Mouse (Mus musculus) heart, embryonic 13.5 days (tissue): Measurements from ENCODE around the gene Itih4. TPM values are rescaled to one million over a fixed set of nuclear protein-coding genes. Genes with fewer than 3 reads are reported as not detected.

ENCODE experiments used
- ATAC-seq: fragments of 200-750 bp; cut with Nextera tagmentation; 2 replicates; pipeline ENCODE4 v1.8.0; 2017; ENCODE audit warnings: moderate TSS enrichment; ENCODE audit not compliant: insufficient number of reproducible peaks, low FRiP score, low TSS enrichment; ENCODE audit errors: extremely low read depth
- H3K27ac ChIP-seq: fragments of 300-500 bp; sonication (generic); replicated peaks from 2 replicates; pipeline ENCODE4 v1.5.1; 2015; ENCODE audit warnings: moderate library complexity, mild to moderate bottlenecking, inconsistent platforms
- H3K27me3 ChIP-seq: fragments of 300-500 bp; sonication (generic); replicated peaks from 2 replicates; pipeline ENCODE4 v1.6.1; 2015; ENCODE audit warnings: mild to moderate bottlenecking, inconsistent platforms
- H3K36me3 ChIP-seq: fragments of 300-500 bp; sonication (generic); 2 replicates; pipeline ENCODE4 v1.6.1; 2015; ENCODE audit warnings: mild to moderate bottlenecking, inconsistent platforms
- H3K4me1 ChIP-seq: fragments of 300-500 bp; sonication (generic); 2 replicates; pipeline ENCODE4 v1.6.1; 2015; ENCODE audit warnings: inconsistent platforms
- H3K4me2 ChIP-seq: fragments of 300-500 bp; sonication (generic); 2 replicates; pipeline ENCODE4 v1.6.1; 2015; ENCODE audit warnings: inconsistent platforms, mild to moderate bottlenecking, moderate library complexity
- H3K4me3 ChIP-seq: fragments of 300-500 bp; sonication (generic); 2 replicates; pipeline ENCODE4 v1.5.1; 2015; ENCODE audit warnings: moderate library complexity, mild to moderate bottlenecking, inconsistent platforms
- H3K9ac ChIP-seq: fragments of 300-500 bp; sonication (generic); 2 replicates; pipeline ENCODE4 v1.6.1; 2015; ENCODE audit warnings: inconsistent platforms, mild to moderate bottlenecking, moderate library complexity
- H3K9me3 ChIP-seq: fragments of 300-500 bp; sonication (generic); 2 replicates; pipeline ENCODE4 v1.6.1; 2016; ENCODE audit warnings: inconsistent platforms
- WGBS: fragments of 180-500 bp; shearing (Covaris S2); methylation state at CpG from one replicate; pipeline ENCODE4 v1.1.7; 2015; ENCODE audit warnings: mixed read lengths; 5-methylcytosine and 5-hydroxymethylcytosine counted together
- polyA plus RNA-seq: library from polyadenylated mRNA; unstranded; fragments of >200 nt; fragmentation: Nextera tagmentation; extraction: Ambion mirVana; gene quantifications from 2 replicates; pipeline ENCODE4 v1.2.1, GENCODE M21; 2015

Gene Itih4
- polyA plus RNA-seq, 1 experiment from 2014 or later: 0.12 TPM

- 0 out of 2 replicates have a peak, but pooled peaks cover 8% of the 10 kb centered on the region for H3K36me3 ChIP-seq
- WGBS: 68% methylated on average over 8 of the region's 8 CpGs
These were observed 6.0 kb upstream of the Itih4 start for GRCm38 (mm10) chr14:30880251-30880650.

DNA sequence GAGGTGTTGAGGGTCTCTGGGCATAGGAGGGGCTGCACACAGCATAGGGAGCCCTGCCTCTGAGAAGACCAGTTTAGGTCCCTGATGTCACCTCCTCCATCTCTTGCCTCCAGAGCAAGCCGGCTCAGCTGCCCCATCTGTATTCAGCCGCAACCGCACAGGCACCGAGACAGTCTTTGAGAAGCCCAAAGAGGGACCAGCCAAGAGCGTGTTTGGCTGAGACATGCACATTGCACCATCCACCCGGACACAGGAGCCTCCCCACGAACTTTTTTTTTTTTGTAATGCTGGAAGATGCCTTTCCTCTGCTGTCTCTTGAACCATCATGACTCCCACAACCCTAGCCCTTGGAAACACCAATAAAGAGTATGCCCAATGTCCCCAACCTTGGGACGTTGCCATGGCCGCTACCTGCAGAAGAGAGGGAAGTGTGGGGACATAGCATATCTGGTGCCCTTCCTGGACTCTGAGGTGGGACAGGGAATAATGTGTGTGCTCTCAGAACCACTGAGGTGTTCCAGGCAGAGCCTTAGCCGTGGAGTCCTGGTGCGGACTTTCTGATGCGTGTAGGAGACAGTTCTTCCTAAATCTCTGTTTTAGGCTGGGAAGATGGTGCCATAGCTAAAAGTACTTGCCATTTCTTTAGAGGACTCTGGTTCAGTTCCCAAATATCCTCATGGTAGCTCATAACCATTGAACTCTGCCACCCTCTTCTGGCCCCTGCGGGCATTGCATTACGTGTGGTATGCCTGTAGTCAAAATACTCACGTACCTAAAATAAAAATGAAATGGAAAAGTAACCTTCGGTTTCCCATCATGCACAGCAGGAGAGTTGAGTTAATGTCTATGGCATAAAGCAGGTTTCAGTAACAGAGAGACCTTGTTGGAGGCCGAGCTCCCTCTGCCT lies 5.2 kb upstream of the Itih4 start:
- no peak overlapping the region for H3K27ac ChIP-seq
- H3K27me3 ChIP-seq: no peaks in the 10 kb centered on the region
- 0 out of 2 replicates have a peak, but pooled peaks cover 8% of the 10 kb centered on the region for H3K36me3 ChIP-seq
- WGBS: 75% methylated on average over 17 of the region's 17 CpGs
- ATAC-seq: no peak
- no peaks in the 10 kb centered on the region for H3K9me3 ChIP-seq
- H3K4me2 ChIP-seq: no peak overlapping the region
- peaks cover 25% of the 10 kb centered on the region for H3K4me1 ChIP-seq
- H3K4me3 ChIP-seq: no peak overlapping the region
- no peak overlapping the region for H3K9ac ChIP-seq

More at GRCm38 (mm10) chr14:30880251-30880650, 6.0 kb upstream of the Itih4 start:
- Histone ChIP-seq H3K9ac (peak overlapping the region; percentile 8; the same call in 1 of the 2 replicates), H3K4me2 (no peak overlapping the region), H3K4me3 (no peak overlapping the region), H3K27ac (no peak overlapping the region), H3K4me1 (peaks cover 25% of the 10 kb centered on the region), H3K9me3 (no peaks in the 10 kb centered on the region), H3K27me3 (no peaks in the 10 kb centered on the region)
- no peak for ATAC-seq

DNA sequence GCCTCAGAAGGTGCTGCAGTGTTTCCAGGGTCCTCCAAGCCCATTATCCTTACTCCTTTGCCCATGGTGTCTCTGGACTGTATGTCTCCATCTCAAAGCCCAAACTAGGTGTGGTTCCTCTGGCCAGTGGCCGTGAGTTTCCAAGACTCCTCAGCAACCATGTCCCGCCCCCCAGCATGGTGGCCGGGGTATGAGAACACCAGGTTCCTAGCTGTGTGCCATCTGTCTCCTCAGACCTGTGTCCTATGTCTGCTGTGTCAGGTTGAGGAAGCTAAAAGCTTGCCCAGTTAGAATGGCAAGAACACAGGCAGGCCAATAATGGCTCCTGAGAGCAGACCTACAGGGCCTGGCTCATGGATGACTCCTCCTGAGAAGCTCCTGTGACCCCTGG lies 4.6 kb upstream of the Itih4 start:
- H3K27ac ChIP-seq: no peak overlapping the region
- 76% methylated on average over 3 of the region's 3 CpGs for whole genome bisulfite sequencing
- H3K4me3 ChIP-seq: no peak overlapping the region
- no peaks in the 10 kb centered on the region for H3K9me3 ChIP-seq
- no peaks in the 10 kb centered on the region for H3K27me3 ChIP-seq
- H3K4me2 ChIP-seq: no peak overlapping the region
- 0 out of 2 replicates have a peak, but pooled peaks cover 8% of the 10 kb centered on the region for H3K36me3 ChIP-seq
- H3K9ac ChIP-seq: no peak overlapping the region
- H3K4me1 ChIP-seq: peaks cover 22% of the 10 kb centered on the region
- no peak for ATAC-seq

DNA sequence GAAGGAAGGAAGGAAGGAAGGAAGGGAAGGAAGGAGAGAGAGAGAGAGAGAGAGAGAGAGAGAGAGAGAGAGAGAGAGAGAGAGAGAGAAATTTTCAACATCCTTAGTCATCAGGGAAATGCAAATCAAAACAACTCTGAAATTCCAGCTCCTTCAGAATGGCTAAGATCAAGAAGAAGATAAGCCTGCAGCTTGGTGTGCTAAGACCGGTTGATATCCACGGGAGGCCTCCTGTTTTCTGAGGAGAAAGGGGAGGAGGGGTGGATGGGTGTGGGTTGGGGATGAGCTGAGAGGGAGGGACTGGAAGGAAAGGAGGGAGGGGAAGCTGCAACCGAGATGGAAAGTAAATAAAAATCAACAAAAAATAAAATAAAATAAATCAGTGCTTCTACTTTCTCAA lies 978 bp upstream of the Itih4 start:
- no peak for ATAC-seq

DNA sequence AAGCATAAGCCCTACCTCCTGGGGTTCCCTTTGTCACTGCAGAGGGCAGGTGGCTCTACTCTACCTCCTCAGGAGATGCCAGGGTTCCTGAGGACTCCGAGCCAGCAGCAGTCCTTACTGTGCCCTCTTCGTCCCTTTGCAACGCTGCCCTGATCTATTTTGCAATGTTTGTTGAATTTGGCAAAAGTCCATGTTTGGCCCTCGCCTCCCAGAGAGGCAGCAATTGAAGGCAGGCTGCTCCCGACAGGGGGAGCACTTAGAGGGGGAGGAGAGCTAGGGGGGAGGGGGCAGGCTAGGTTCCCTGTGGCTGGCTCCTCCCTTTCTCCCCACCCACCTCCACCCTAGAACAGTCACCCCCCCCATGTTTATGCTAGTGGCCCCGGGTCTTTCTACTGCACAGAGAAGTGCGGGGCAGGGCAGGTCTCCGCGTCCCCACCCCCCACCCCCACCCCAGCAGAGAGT lies 2.0 kb downstream of the Itih4 start:
- WGBS: 9% methylated on average over 9 of the region's 9 CpGs
- Histone ChIP-seq H3K9ac (no peak overlapping the region), H3K4me3 (no peak overlapping the region), H3K27me3 (0 out of 2 replicates have a peak, but pooled peaks cover 9% of the 10 kb centered on the region), H3K27ac (no peak overlapping the region), H3K9me3 (no peaks in the 10 kb centered on the region), H3K4me2 (peak overlapping the region; percentile 47), H3K4me1 (peaks cover 8% of the 10 kb centered on the region), H3K36me3 (no peaks in the 10 kb centered on the region)
- ATAC-seq: no peak

More for the DNA sequence above, 978 bp upstream of the Itih4 start:
- Histone ChIP-seq H3K9me3 (no peaks in the 10 kb centered on the region), H3K36me3 (no peaks in the 10 kb centered on the region), H3K27me3 (0 out of 2 replicates have a peak, but pooled peaks cover 4% of the 10 kb centered on the region), H3K9ac (no peak overlapping the region), H3K4me3 (no peak overlapping the region), H3K4me2 (no peak overlapping the region), H3K4me1 (peaks cover 9% of the 10 kb centered on the region), H3K27ac (no peak overlapping the region)
- WGBS: 18% methylated on average over 3 of the region's 3 CpGs

- no peaks in the 10 kb centered on the region; the same call in 1 of the 2 replicates for H3K4me1 ChIP-seq
- no peak overlapping the region for H3K27ac ChIP-seq
- no peaks in the 10 kb centered on the region for H3K27me3 ChIP-seq
- no peak for ATAC-seq
- H3K4me2 ChIP-seq: no peak overlapping the region
- H3K9me3 ChIP-seq: no peaks in the 10 kb centered on the region
- 59% methylated on average over 3 of the region's 3 CpGs for WGBS
- no peak overlapping the region for H3K9ac ChIP-seq
- no peaks in the 10 kb centered on the region for H3K36me3 ChIP-seq
- H3K4me3 ChIP-seq: no peak overlapping the region
These were observed 13.7 kb downstream of the Itih4 start for GRCm38 (mm10) chr14:30899972-30900371.

GRCm38 (mm10) chr14:30902628-30903027 lies 16.4 kb downstream of the Itih4 start:
- Histone ChIP-seq H3K27ac (no peak overlapping the region), H3K4me3 (no peak overlapping the region), H3K9me3 (no peaks in the 10 kb centered on the region), H3K27me3 (no peaks in the 10 kb centered on the region), H3K4me1 (no peaks in the 10 kb centered on the region), H3K4me2 (no peak overlapping the region), H3K36me3 (no peaks in the 10 kb centered on the region), H3K9ac (no peak overlapping the region)
- WGBS: 74% methylated on average over 5 of the region's 5 CpGs
- ATAC-seq: no peak

DNA sequence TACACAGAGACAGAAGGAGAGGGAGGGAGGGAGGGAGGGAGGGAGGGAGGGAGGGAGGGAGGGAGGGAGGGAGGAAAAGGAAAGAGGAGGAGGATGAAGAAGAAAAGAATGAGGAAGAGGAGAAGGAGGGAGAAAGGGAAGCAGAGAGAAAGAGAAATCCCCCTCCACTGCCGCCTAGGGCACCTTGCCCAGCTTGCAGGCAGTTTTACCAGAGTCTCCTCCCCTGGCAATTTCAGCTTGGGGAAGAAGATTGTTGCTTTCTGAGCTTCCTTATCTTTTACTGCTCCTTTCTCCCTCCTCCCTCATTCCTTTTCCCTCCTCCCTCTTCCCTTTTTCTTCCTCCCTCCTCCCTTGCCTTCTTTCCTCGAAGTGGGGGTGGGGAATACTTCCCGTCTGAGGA lies 16.8 kb downstream of the Itih4 start:
- Histone ChIP-seq H3K36me3 (no peaks in the 10 kb centered on the region), H3K4me1 (no peaks in the 10 kb centered on the region), H3K27me3 (no peaks in the 10 kb centered on the region), H3K27ac (no peak overlapping the region), H3K4me2 (no peak overlapping the region), H3K9ac (no peak overlapping the region), H3K9me3 (no peaks in the 10 kb centered on the region), H3K4me3 (no peak overlapping the region)
- 53% methylated on average over 3 of the region's 3 CpGs for WGBS
- no peak for ATAC-seq

DNA sequence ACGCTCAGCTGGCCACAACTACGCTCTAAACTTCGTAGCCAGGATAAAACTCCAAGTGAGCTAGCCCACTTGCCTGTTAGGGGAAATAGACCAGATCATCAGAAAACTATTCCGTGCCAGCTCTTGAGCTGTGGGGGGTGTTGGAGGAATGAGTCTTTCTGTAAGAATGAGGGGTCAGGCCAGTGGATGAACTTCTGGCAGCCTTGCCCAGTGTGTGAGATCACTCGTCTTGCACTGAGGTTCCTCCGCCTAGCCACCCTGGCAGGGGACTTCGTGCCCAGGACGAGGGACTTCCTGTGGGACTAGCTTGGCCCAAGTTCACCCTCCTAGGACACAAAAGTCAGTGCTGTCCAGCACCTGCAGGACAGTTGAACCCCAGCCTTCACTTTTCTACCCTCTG lies 18.0 kb downstream of the Itih4 start:
- Histone ChIP-seq H3K27me3 (no peaks in the 10 kb centered on the region), H3K4me3 (no peak overlapping the region), H3K9ac (no peak overlapping the region), H3K4me1 (no peaks in the 10 kb centered on the region), H3K9me3 (no peaks in the 10 kb centered on the region), H3K4me2 (no peak overlapping the region), H3K36me3 (no peaks in the 10 kb centered on the region), H3K27ac (no peak overlapping the region)
- ATAC-seq: no peak
- WGBS: 75% methylated on average over 8 of the region's 8 CpGs

DNA sequence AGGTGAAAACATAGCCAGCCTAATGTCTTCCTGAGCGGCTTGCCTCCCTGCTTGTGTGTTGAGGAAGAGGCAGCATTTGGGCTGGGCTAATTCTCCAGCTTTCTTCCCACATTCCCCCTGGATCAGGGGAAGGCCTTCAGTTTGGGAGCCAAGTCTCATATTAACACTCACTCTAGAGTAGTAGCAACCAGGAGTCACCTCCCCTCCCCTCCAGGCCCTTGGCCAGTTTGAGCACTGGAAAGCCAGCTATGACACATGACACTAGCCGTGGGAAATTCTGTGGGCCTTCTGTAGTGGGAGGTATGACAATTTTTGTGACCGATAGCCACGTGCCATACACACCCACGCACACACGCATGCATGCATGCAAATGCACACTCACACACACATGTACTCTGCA lies 19.7 kb downstream of the Itih4 start:
- H3K27ac ChIP-seq: no peak overlapping the region
- no peak for ATAC-seq
- no peaks in the 10 kb centered on the region for H3K36me3 ChIP-seq
- no peak overlapping the region for H3K4me2 ChIP-seq
- H3K4me3 ChIP-seq: no peak overlapping the region
- no peaks in the 10 kb centered on the region for H3K4me1 ChIP-seq
- H3K9me3 ChIP-seq: no peaks in the 10 kb centered on the region
- WGBS: 79% methylated on average over 6 of the region's 6 CpGs
- H3K9ac ChIP-seq: no peak overlapping the region
- H3K27me3 ChIP-seq: no peaks in the 10 kb centered on the region

- Histone ChIP-seq H3K9me3 (no peaks in the 10 kb centered on the region), H3K9ac (no peak overlapping the region), H3K4me2 (no peak overlapping the region), H3K4me1 (no peaks in the 10 kb centered on the region), H3K27me3 (no peaks in the 10 kb centered on the region), H3K36me3 (no peaks in the 10 kb centered on the region), H3K27ac (no peak overlapping the region), H3K4me3 (no peak overlapping the region)
- ATAC-seq: no peak
- WGBS: 72% methylated on average over 3 of the region's 3 CpGs
These were observed 21.6 kb downstream of the Itih4 start for GRCm38 (mm10) chr14:30907814-30908265.
